Mouse (Mus musculus) heart, adult 9 months (tissue): Measurements from ENCODE around the gene Pfkp.
A peak's percentile ranks its signal among the peaks of the same experiment; 100 is the strongest.

Source experiments
- DNase-seq, 2 experiments: peaks; one replicate each; pipeline ENCODE4 v3.0.0; 2022; ENCODE audit warnings: low spot score in 2 of 2

The Pfkp gene

GRCm38 (mm10) chr13:6648669-6649233 lies at the start of gene Pfkp:
Pfkp (minus strand) TSS chr13:6648777.
- DNase-seq: peak; percentile 88 to 91

GRCm38 (mm10) chr13:6690607-6691006 lies 42.0 kb upstream of the Pfkp start:
- no peak for DNase-seq

- DNase-seq: no peak
Observed at GRCm38 (mm10) chr13:6689962-6690361, 41.4 kb upstream of the Pfkp start.

GRCm38 (mm10) chr13:6688790-6689433 lies 40.3 kb upstream of the Pfkp start:
- no peak for DNase-seq

GRCm38 (mm10) chr13:6666887-6667286 lies 18.3 kb upstream of the Pfkp start:
- DNase-seq: peak; percentile 6 to 15

GRCm38 (mm10) chr13:6665506-6665905 lies 16.9 kb upstream of the Pfkp start:
- DNase-seq: no peak

- no peak for DNase-seq
Observed at GRCm38 (mm10) chr13:6664216-6664615, 15.6 kb upstream of the Pfkp start.

- DNase-seq: peak; percentile 28 to 40
Observed at GRCm38 (mm10) chr13:6659314-6659713, 10.7 kb upstream of the Pfkp start.

- no peak for DNase-seq
Observed at GRCm38 (mm10) chr13:6657300-6657699, 8.7 kb upstream of the Pfkp start.

GRCm38 (mm10) chr13:6649542-6649941 lies 965 bp upstream of the Pfkp start:
- DNase-seq: no peak

- no peak for DNase-seq
Observed at GRCm38 (mm10) chr13:6647992-6648668, 447 bp downstream of the Pfkp start.

GRCm38 (mm10) chr13:6647067-6647991 lies 1.2 kb downstream of the Pfkp start:
- DNase-seq: peak; percentile 42 to 48

GRCm38 (mm10) chr13:6646674-6647066 lies 1.9 kb downstream of the Pfkp start:
- no peak for DNase-seq

- DNase-seq: no peak
Observed at GRCm38 (mm10) chr13:6646266-6646665, 2.3 kb downstream of the Pfkp start.

- DNase-seq: no peak
Observed at GRCm38 (mm10) chr13:6643968-6644367, 4.6 kb downstream of the Pfkp start.

GRCm38 (mm10) chr13:6643026-6643425 lies 5.6 kb downstream of the Pfkp start:
- no peak for DNase-seq

- DNase-seq: peak; percentile 43 to 66
Observed at GRCm38 (mm10) chr13:6642453-6642852, 6.1 kb downstream of the Pfkp start.

- no peak for DNase-seq
Observed at GRCm38 (mm10) chr13:6641497-6641896, 7.1 kb downstream of the Pfkp start.

- no peak for DNase-seq
Observed at GRCm38 (mm10) chr13:6639507-6640030, 9.0 kb downstream of the Pfkp start.

- DNase-seq: no peak
Observed at GRCm38 (mm10) chr13:6638976-6639375, 9.6 kb downstream of the Pfkp start.

- DNase-seq: no peak
Observed at GRCm38 (mm10) chr13:6638425-6638824, 10.2 kb downstream of the Pfkp start.
